Mouse (Mus musculus) embryonic facial prominence, embryonic 10.5 days (tissue): ENCODE measurements at regions not wholly inside any gene's neighbourhood (a gene's known extent, or its start where the extent isn't known, plus 50 kb on each side); places are given as distances from the start of the nearest gene placed in this dataset.

Experiments
- DNase-seq: peaks from one replicate; pipeline ENCODE4 v3.0.0-alpha.2; 2017; ENCODE audit warnings: low spot score
- H3K27ac ChIP-seq: fragments of 300-500 bp; sonication (generic); replicated peaks from 2 replicates; pipeline ENCODE4 v1.5.1; 2016; ENCODE audit warnings: mild to moderate bottlenecking
- H3K27me3 ChIP-seq: fragments of 300-500 bp; sonication (generic); replicated peaks from 2 replicates; pipeline ENCODE4 v1.6.1; 2016; ENCODE audit warnings: low read depth, mild to moderate bottlenecking; ENCODE audit not compliant: poor library complexity, severe bottlenecking
- H3K36me3 ChIP-seq: fragments of 300-500 bp; sonication (generic); replicated peaks from 2 replicates; pipeline ENCODE4 v1.6.1; 2016; ENCODE audit warnings: mild to moderate bottlenecking, moderate library complexity
- H3K4me1 ChIP-seq: fragments of 300-500 bp; sonication (generic); 2 replicates; pipeline ENCODE4 v1.6.1; 2016
- H3K4me3 ChIP-seq: fragments of 300-500 bp; sonication (generic); 2 replicates; pipeline ENCODE4 v1.5.1; 2016; ENCODE audit warnings: mild to moderate bottlenecking, moderate library complexity
- H3K9me3 ChIP-seq: fragments of 300-500 bp; sonication (generic); 2 replicates; pipeline ENCODE4 v1.6.1; 2016; ENCODE audit warnings: mild to moderate bottlenecking
- WGBS: fragments of 180-500 bp; shearing (Covaris S2); methylation state at CpG from one replicate; pipeline ENCODE4 v1.1.7; 2016; 5-methylcytosine and 5-hydroxymethylcytosine counted together

GRCm38 (mm10) chr8:44779212-44779611 lies 156.0 kb upstream of the Fat1 start:
- Histone ChIP-seq H3K27ac (no peak overlapping the region), H3K36me3 (no peaks in the 10 kb centered on the region), H3K9me3 (no peaks in the 10 kb centered on the region), H3K4me1 (no peaks in the 10 kb centered on the region), H3K27me3 (no peaks in the 10 kb centered on the region), H3K4me3 (no peak overlapping the region)
- 84% methylated on average over 1 of the region's 1 CpGs for WGBS
- DNase-seq, result no peak

GRCm38 (mm10) chr8:44782421-44782820 lies 152.8 kb upstream of the Fat1 start:
- H3K27ac ChIP-seq, result no peak overlapping the region
- DNase-seq, result no peak
- no peaks in the 10 kb centered on the region for H3K4me1 ChIP-seq
- no peaks in the 10 kb centered on the region for H3K36me3 ChIP-seq
- WGBS, result 87% methylated on average over 9 of the region's 9 CpGs
- no peaks in the 10 kb centered on the region for H3K27me3 ChIP-seq
- H3K4me3 ChIP-seq, result no peak overlapping the region
- no peaks in the 10 kb centered on the region for H3K9me3 ChIP-seq

- no peaks in the 10 kb centered on the region for H3K27me3 ChIP-seq
- H3K4me3 ChIP-seq, result no peak overlapping the region
- no peak overlapping the region for H3K27ac ChIP-seq
- no peaks in the 10 kb centered on the region for H3K36me3 ChIP-seq
- H3K9me3 ChIP-seq, result no peaks in the 10 kb centered on the region
- no peak for DNase-seq
- WGBS, result 45% methylated on average over 8 of the region's 8 CpGs
- no peaks in the 10 kb centered on the region for H3K4me1 ChIP-seq
These were observed 150.1 kb upstream of the Fat1 start for GRCm38 (mm10) chr8:44785161-44785560.

GRCm38 (mm10) chr8:44786740-44787139 lies 148.5 kb upstream of the Fat1 start:
- Histone ChIP-seq H3K4me1 (no peaks in the 10 kb centered on the region), H3K27me3 (no peaks in the 10 kb centered on the region), H3K9me3 (no peaks in the 10 kb centered on the region), H3K27ac (no peak overlapping the region), H3K36me3 (no peaks in the 10 kb centered on the region), H3K4me3 (no peak overlapping the region)
- WGBS, result 77% methylated on average over 5 of the region's 5 CpGs
- DNase-seq, result no peak

GRCm38 (mm10) chr8:44788290-44788689 lies 147.0 kb upstream of the Fat1 start:
- Histone ChIP-seq H3K9me3 (no peaks in the 10 kb centered on the region), H3K27me3 (no peaks in the 10 kb centered on the region), H3K4me3 (no peak overlapping the region), H3K36me3 (no peaks in the 10 kb centered on the region), H3K27ac (no peak overlapping the region), H3K4me1 (no peaks in the 10 kb centered on the region)
- 75% methylated on average over 3 of the region's 3 CpGs for WGBS
- DNase-seq, result no peak

- Histone ChIP-seq H3K27ac (no peak overlapping the region), H3K27me3 (no peaks in the 10 kb centered on the region), H3K4me1 (peaks cover 18% of the 10 kb centered on the region), H3K36me3 (no peaks in the 10 kb centered on the region), H3K9me3 (no peaks in the 10 kb centered on the region), H3K4me3 (no peak overlapping the region)
- no peak for DNase-seq
- WGBS, result 84% methylated on average over 3 of the region's 3 CpGs
These were observed 135.7 kb upstream of the Fat1 start for GRCm38 (mm10) chr8:44799513-44799912.

- DNase-seq, result no peak
- peaks cover 18% of the 10 kb centered on the region for H3K4me1 ChIP-seq
- no peaks in the 10 kb centered on the region for H3K9me3 ChIP-seq
- H3K4me3 ChIP-seq, result no peak overlapping the region
- no peaks in the 10 kb centered on the region for H3K27me3 ChIP-seq
- no peaks in the 10 kb centered on the region for H3K36me3 ChIP-seq
- no peak overlapping the region for H3K27ac ChIP-seq
- WGBS, result 71% methylated on average over 6 of the region's 6 CpGs
These were observed 134.4 kb upstream of the Fat1 start for GRCm38 (mm10) chr8:44800827-44801273.

- H3K4me1 ChIP-seq, result peaks cover 18% of the 10 kb centered on the region
- H3K27me3 ChIP-seq, result no peaks in the 10 kb centered on the region
- no peaks in the 10 kb centered on the region for H3K9me3 ChIP-seq
- no peak overlapping the region for H3K4me3 ChIP-seq
- H3K36me3 ChIP-seq, result no peaks in the 10 kb centered on the region
- H3K27ac ChIP-seq, result no peak overlapping the region
- DNase-seq, result no peak
- 51% methylated on average over 6 of the region's 6 CpGs for WGBS
These were observed 133.5 kb upstream of the Fat1 start for GRCm38 (mm10) chr8:44801604-44802206.

- Histone ChIP-seq H3K4me1 (peaks cover 18% of the 10 kb centered on the region), H3K4me3 (no peak overlapping the region), H3K27me3 (no peaks in the 10 kb centered on the region), H3K9me3 (no peaks in the 10 kb centered on the region), H3K36me3 (no peaks in the 10 kb centered on the region), H3K27ac (no peak overlapping the region)
- DNase-seq, result no peak
- WGBS, result 68% methylated on average over 5 of the region's 5 CpGs
These were observed 132.9 kb upstream of the Fat1 start for GRCm38 (mm10) chr8:44802331-44802730.

- no peak for DNase-seq
- Histone ChIP-seq H3K36me3 (no peaks in the 10 kb centered on the region), H3K4me1 (peaks cover 18% of the 10 kb centered on the region), H3K27me3 (no peaks in the 10 kb centered on the region), H3K4me3 (no peak overlapping the region), H3K27ac (no peak overlapping the region), H3K9me3 (no peaks in the 10 kb centered on the region)
- WGBS, result 32% methylated on average over 14 of the region's 14 CpGs
These were observed 130.7 kb upstream of the Fat1 start for GRCm38 (mm10) chr8:44804414-44805178.

- H3K27ac ChIP-seq, result no peak overlapping the region
- DNase-seq, result no peak
- H3K36me3 ChIP-seq, result no peaks in the 10 kb centered on the region
- H3K4me1 ChIP-seq, result peaks cover 18% of the 10 kb centered on the region
- H3K9me3 ChIP-seq, result no peaks in the 10 kb centered on the region
- H3K4me3 ChIP-seq, result no peak overlapping the region
- no peaks in the 10 kb centered on the region for H3K27me3 ChIP-seq
- 73% methylated on average over 11 of the region's 11 CpGs for WGBS
These were observed 129.9 kb upstream of the Fat1 start for GRCm38 (mm10) chr8:44805179-44805815.

GRCm38 (mm10) chr8:44812360-44812759 lies 122.9 kb upstream of the Fat1 start:
- no peak overlapping the region for H3K4me3 ChIP-seq
- no peaks in the 10 kb centered on the region for H3K27me3 ChIP-seq
- no peak for DNase-seq
- 66% methylated on average over 4 of the region's 4 CpGs for WGBS
- no peaks in the 10 kb centered on the region for H3K9me3 ChIP-seq
- H3K36me3 ChIP-seq, result no peaks in the 10 kb centered on the region
- no peaks in the 10 kb centered on the region for H3K4me1 ChIP-seq
- H3K27ac ChIP-seq, result no peak overlapping the region
